Mouse (Mus musculus) kidney, postnatal 25 days (tissue): ENCODE measurements around the gene Dmkn.
"Not testable (repeated sequence)": the region's sequence is repeated elsewhere in the genome, so short reads cannot be mapped to it uniquely, and the experiment has no call there.

Experiments
- DNase-seq, 2 experiments: peaks; one replicate each; pipeline ENCODE4 v3.0.0; 2021; ENCODE audit warnings: mixed read lengths in 2 of 2

Gene Dmkn

GRCm38 (mm10) chr7:30763456-30763855 lies at the start of gene Dmkn:
Dmkn (plus strand) TSS chr7:30763756.
- no peak for DNase-seq

GRCm38 (mm10) chr7:30717006-30717715 lies 46.4 kb upstream of the Dmkn start:
- peak; percentile 38 to 68 for DNase-seq

- no peak for DNase-seq
These were observed 45.9 kb upstream of the Dmkn start for GRCm38 (mm10) chr7:30717716-30718046.

GRCm38 (mm10) chr7:30719669-30720068 lies 43.9 kb upstream of the Dmkn start:
- no peak for DNase-seq

GRCm38 (mm10) chr7:30721286-30721685 lies 42.3 kb upstream of the Dmkn start:
- no peak for DNase-seq

- no peak for DNase-seq
These were observed 40.1 kb upstream of the Dmkn start for GRCm38 (mm10) chr7:30723274-30723953.

GRCm38 (mm10) chr7:30728214-30728613 lies 35.3 kb upstream of the Dmkn start:
- DNase-seq, result no peak

GRCm38 (mm10) chr7:30728739-30729395 lies 34.7 kb upstream of the Dmkn start:
- DNase-seq, result no peak

- peak; percentile 98 to 99 for DNase-seq
These were observed 34.0 kb upstream of the Dmkn start, which contains the start of gene Tmem147 for GRCm38 (mm10) chr7:30729396-30730063. Tmem147 (minus strand) TSS chr7:30729540.

- not testable (repeated sequence) for DNase-seq
These were observed 33.4 kb upstream of the Dmkn start for GRCm38 (mm10) chr7:30730064-30730722.

- DNase-seq, result no peak
These were observed 27.3 kb upstream of the Dmkn start for GRCm38 (mm10) chr7:30736211-30736610.

- not testable (repeated sequence) for DNase-seq
These were observed 21.0 kb upstream of the Dmkn start for GRCm38 (mm10) chr7:30742570-30742969.

- DNase-seq, result not testable (repeated sequence)
These were observed 19.9 kb upstream of the Dmkn start, which contains the start of gene Gapdhs for GRCm38 (mm10) chr7:30743617-30744016. Gapdhs (minus strand) TSS chr7:30743681.

- DNase-seq, result peak; percentile 56 to 59
These were observed 19.4 kb upstream of the Dmkn start for GRCm38 (mm10) chr7:30744022-30744598.

GRCm38 (mm10) chr7:30747525-30748204 lies 15.9 kb upstream of the Dmkn start:
- DNase-seq, result no peak

- DNase-seq, result no peak
These were observed 13.5 kb upstream of the Dmkn start for GRCm38 (mm10) chr7:30749824-30750606.

GRCm38 (mm10) chr7:30751086-30751669 lies 12.4 kb upstream of the Dmkn start, which contains the start of gene Sbsn:
Sbsn (plus strand) TSS chr7:30751471.
- no peak for DNase-seq

- no peak for DNase-seq
These were observed 6.6 kb upstream of the Dmkn start for GRCm38 (mm10) chr7:30757001-30757400.

- peak; percentile 55 to 58 for DNase-seq
These were observed 4.7 kb upstream of the Dmkn start for GRCm38 (mm10) chr7:30758853-30759252.

- no peak for DNase-seq
These were observed 1.7 kb upstream of the Dmkn start for GRCm38 (mm10) chr7:30761769-30762352.
